In the genomic region with DNA sequence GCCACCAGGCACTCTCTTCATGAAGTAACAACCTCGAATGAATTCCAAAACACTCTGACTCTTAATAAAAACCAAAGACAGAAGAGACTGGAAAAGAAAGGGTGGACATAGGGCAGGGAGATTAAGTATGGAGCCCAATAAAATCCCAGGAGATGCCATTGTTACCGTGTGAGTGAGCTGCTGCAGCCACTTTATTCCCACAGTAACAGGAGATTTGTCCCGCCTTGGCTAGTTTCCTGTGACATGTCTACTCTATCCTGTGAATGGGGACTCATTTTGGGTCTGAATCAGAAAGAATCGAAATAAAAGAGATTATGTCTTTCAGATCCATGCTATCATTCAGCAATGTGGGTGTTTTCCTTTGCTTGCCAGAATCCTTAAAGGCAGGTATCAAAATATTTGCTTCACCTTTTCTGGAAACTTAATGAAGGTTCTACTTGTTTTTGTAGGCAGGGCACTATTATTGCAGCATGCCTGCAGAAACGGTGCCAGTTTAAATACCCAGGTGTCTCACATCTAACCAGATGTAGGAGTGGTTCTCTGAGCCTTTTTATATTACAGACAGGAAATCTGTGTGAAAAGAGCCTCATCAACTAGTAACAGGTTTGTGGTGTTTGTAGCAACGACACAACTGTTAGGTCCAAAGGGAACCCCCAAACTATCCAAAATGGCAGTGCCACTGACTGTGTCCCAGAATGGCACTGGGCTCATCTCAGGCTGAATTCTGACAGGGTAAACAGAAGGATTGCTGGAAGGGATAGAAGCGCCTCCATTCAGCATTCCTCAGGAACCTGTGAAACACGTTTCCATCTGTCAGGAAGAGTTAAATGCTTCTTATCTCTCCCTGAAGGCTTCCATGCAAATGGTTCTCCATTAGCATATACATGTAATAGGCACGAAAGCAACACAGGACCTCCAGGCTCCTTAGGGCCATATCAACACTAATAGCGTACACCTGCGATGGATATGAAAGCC, we compare ENCODE assay signal across 9 mouse cellular contexts. TPM values are rescaled to one million over a fixed set of nuclear protein-coding genes. Genes with fewer than 3 reads are reported as not detected.
DNase-seq lines count a peak whose midpoint lies in the region; ATAC-seq and TF ChIP-seq lines count a peak whose summit lies in the region.
"Had no signal": no experiment of that assay in that cellular context is flagged by ENCODE, and none has a peak within 500 bp of the region (broad histone marks: within the 10 kb centered on the region; RNA-seq: fewer than 3 reads in every experiment).

No protein-coding gene starts in this region.

- no peak overlapping the region for H3K4me2 ChIP-seq in limb, embryonic 11.5 days (ENCODE audit: low read depth, severe bottlenecking)
- H3K4me2 ChIP-seq in stomach, postnatal 0 days (replicated peaks; ENCODE audit: low read depth) = no peak overlapping the region

- 0 out of 2 replicates have a peak, but pooled peaks cover 5% of the 10 kb centered on the region for H3K36me3 ChIP-seq in heart, embryonic 10.5 days
- H3K36me3 ChIP-seq in limb, embryonic 11.5 days (ENCODE audit: control insufficient read depth, insufficient read depth, low read length) = no peaks in the 10 kb centered on the region
- no peaks in the 10 kb centered on the region for H3K36me3 ChIP-seq in stomach, postnatal 0 days (ENCODE audit: control insufficient read depth, insufficient read depth, low read length)

- no peak for DNase-seq in heart, embryonic 10.5 days (ENCODE audit: low spot score)
- no peak for DNase-seq in heart, adult 11 months
- DNase-seq in thymus, postnatal 0 days (ENCODE audit: low spot score) = peak; percentile 61
- no peak for DNase-seq in thymus, postnatal 4 days
- no peak for DNase-seq in limb, embryonic 11.5 days (ENCODE audit: low spot score)
- no peak for DNase-seq in stomach, postnatal 0 days (ENCODE audit: low spot score)
- DNase-seq in adrenal gland, postnatal 4 days (ENCODE audit: low spot score in 2 of 2) = no peak
- DNase-seq: cerebellum, adult 11 months had no signal

- H3K27ac ChIP-seq in heart, embryonic 10.5 days = peak overlapping the region; percentile 92; the same call in 1 of the 2 replicates
- peak overlapping the region; percentile 80 for H3K27ac ChIP-seq in limb, embryonic 11.5 days (replicated peaks; ENCODE audit: low read depth, low read length)
- H3K27ac ChIP-seq in stomach, postnatal 0 days (replicated peaks) = peak overlapping the region; percentile 86

- peaks cover 33% of the 10 kb centered on the region for H3K4me1 ChIP-seq in heart, embryonic 10.5 days
- H3K4me1 ChIP-seq in limb, embryonic 11.5 days (ENCODE audit: control insufficient read depth, insufficient read depth, low read length) = peaks cover 26% of the 10 kb centered on the region
- H3K4me1 ChIP-seq in stomach, postnatal 0 days (replicated peaks; ENCODE audit: control insufficient read depth, insufficient read depth) = peaks cover 13% of the 10 kb centered on the region

- no peak for TF ChIP-seq EP300 in stomach, postnatal 0 days (optimal IDR thresholded peaks at IDR 0.05)

- no peak for ATAC-seq in limb, embryonic 11.5 days (ENCODE audit: insufficient number of reproducible peaks, low FRiP score, low TSS enrichment, low read depth)
- ATAC-seq in stomach, postnatal 0 days (ENCODE audit: low FRiP score, low TSS enrichment) = no peak
- no peak for ATAC-seq in cerebellum, adult (ENCODE audit: insufficient number of reproducible peaks, low FRiP score, low TSS enrichment)

- no peak for TF ChIP-seq CTCF in stomach, postnatal 0 days (IDR thresholded peaks at IDR 0.05; ENCODE audit: low read depth)

- no peak overlapping the region for H3K4me3 ChIP-seq in heart, embryonic 10.5 days
- H3K4me3 ChIP-seq in limb, embryonic 11.5 days (ENCODE audit: low read depth, low read length) = no peak overlapping the region
- H3K4me3 ChIP-seq in stomach, postnatal 0 days (ENCODE audit: low read depth, low read length) = no peak overlapping the region

- H3K9me3 ChIP-seq in heart, embryonic 10.5 days = 0 out of 2 replicates have a peak, but pooled peaks cover 6% of the 10 kb centered on the region
- H3K9me3 ChIP-seq in limb, embryonic 11.5 days (ENCODE audit: control insufficient read depth, low read length) = no peaks in the 10 kb centered on the region; the same call in 1 of the 2 replicates
- H3K9me3 ChIP-seq in stomach, postnatal 0 days (ENCODE audit: control insufficient read depth, low read length) = no peaks in the 10 kb centered on the region

- WGBS in heart, embryonic 10.5 days = 62% methylated on average over 11 of the region's 11 CpGs
- WGBS in limb, embryonic 11.5 days = 46% methylated on average over 11 of the region's 11 CpGs
- WGBS in stomach, postnatal 0 days = 43% methylated on average over 11 of the region's 11 CpGs

- H3K9ac ChIP-seq in limb, embryonic 11.5 days (ENCODE audit: low read length) = no peak overlapping the region
- no peak overlapping the region for H3K9ac ChIP-seq in stomach, postnatal 0 days (ENCODE audit: low read length)

- no peaks in the 10 kb centered on the region for H3K27me3 ChIP-seq in heart, embryonic 10.5 days (ENCODE audit: insufficient read depth, poor library complexity, severe bottlenecking)
- no peaks in the 10 kb centered on the region for H3K27me3 ChIP-seq in limb, embryonic 11.5 days (ENCODE audit: control insufficient read depth, insufficient read depth, low read length)
- H3K27me3 ChIP-seq in stomach, postnatal 0 days (ENCODE audit: control insufficient read depth, insufficient read depth, low read length) = no peaks in the 10 kb centered on the region

RNA-seq across cellular contexts. Expression of gene Chd2, which starts 55.5 kb away (rescaled TPM):
- 43.6 and 46.0 TPM in 2 replicates for polyA plus RNA-seq in heart, embryonic 10.5 days (2016; fragmentation: Nextera tagmentation; extraction: Ambion mirVana)
- polyA plus RNA-seq in thymus, postnatal 0 days (2015; fragmentation: Nextera tagmentation; extraction: Ambion mirVana) = 52.6 and 64.2 TPM in 2 replicates
- polyA plus RNA-seq in limb, embryonic 11.5 days (2014; fragmentation: Nextera tagmentation; extraction: Ambion mirVana) = 48.9 and 64.6 TPM in 2 replicates
- polyA plus RNA-seq in stomach, postnatal 0 days (2015; fragmentation: Nextera tagmentation; extraction: Ambion mirVana) = 15.9 and 18.0 TPM in 2 replicates
- 10 to 100 TPM; 63.5 to 69.1 TPM for total RNA-seq in adrenal gland, postnatal 4 days (2021)
